Mouse (Mus musculus) liver, postnatal 0 days (tissue): ENCODE data around the gene Ttc28. TPM values are rescaled to one million over a fixed set of nuclear protein-coding genes. Genes with fewer than 3 reads are reported as not detected.

Experiments used
- ATAC-seq: fragments of 200-750 bp; cut with Nextera tagmentation; 2 replicates; pipeline ENCODE4 v1.8.0; 2017; ENCODE audit warnings: mild to moderate bottlenecking, moderate library complexity
- DNase-seq: peaks from one replicate; pipeline ENCODE4 v3.0.0-alpha.2; 2016
- H3K27ac ChIP-seq: fragments of 300-500 bp; sonication (generic); 2 replicates; pipeline ENCODE4 v1.5.1; 2014; ENCODE audit warnings: antibody characterized with exemption, moderate library complexity, mild to moderate bottlenecking, low read depth
- H3K27me3 ChIP-seq: fragments of 300-500 bp; sonication (generic); 2 replicates; pipeline ENCODE4 v1.6.1; 2014; ENCODE audit warnings: low read length, control low read depth, mixed read lengths; ENCODE audit not compliant: insufficient read depth
- H3K36me3 ChIP-seq: fragments of 300-500 bp; sonication (generic); replicated peaks from 2 replicates; pipeline ENCODE4 v1.6.1; 2014; ENCODE audit warnings: mild to moderate bottlenecking, control low read depth, low read length, moderate library complexity, mixed read lengths; ENCODE audit not compliant: insufficient read depth
- H3K4me1 ChIP-seq: fragments of 300-500 bp; sonication (generic); 2 replicates; pipeline ENCODE4 v1.6.1; 2014; ENCODE audit warnings: antibody characterized with exemption, mild to moderate bottlenecking, control low read depth; ENCODE audit not compliant: insufficient read depth
- H3K4me2 ChIP-seq: fragments of 300-500 bp; sonication (generic); 2 replicates; pipeline ENCODE4 v1.6.1; 2014; ENCODE audit warnings: low read depth, mild to moderate bottlenecking, low read length, moderate library complexity, mixed read lengths
- H3K4me3 ChIP-seq: fragments of 300-500 bp; sonication (generic); 2 replicates; pipeline ENCODE4 v1.5.1; 2014; ENCODE audit warnings: low read depth, low read length
- H3K9ac ChIP-seq: fragments of 300-500 bp; sonication (generic); replicated peaks from 2 replicates; pipeline ENCODE4 v1.6.1; 2014; ENCODE audit warnings: mild to moderate bottlenecking, moderate library complexity
- H3K9me3 ChIP-seq: fragments of 300-500 bp; sonication (generic); 2 replicates; pipeline ENCODE4 v1.6.1; 2016; ENCODE audit warnings: mild to moderate bottlenecking, control low read depth, low read length, mixed read lengths
- CTCF ChIP-seq: sonication (generic); IDR thresholded peaks from 2 replicates; pipeline ENCODE4 v1.5.1; 2016; ENCODE audit warnings: antibody characterized with exemption, low read depth
- EP300 ChIP-seq: IDR thresholded peaks from 2 replicates; pipeline ENCODE4 v1.6.1; 2016; ENCODE audit warnings: antibody characterized with exemption, low read depth, mild to moderate bottlenecking
- WGBS: fragments of 180-500 bp; shearing (Covaris S2); extraction: QIAGEN DNeasy Blood & Tissue Kit; methylation state at CpG from one replicate; pipeline ENCODE4 v1.1.7; 2014; ENCODE audit not compliant: insufficient replicate concordance; 5-methylcytosine and 5-hydroxymethylcytosine counted together
- polyA plus RNA-seq: library from polyadenylated mRNA; unstranded; fragments of >200 nt; fragmentation: Nextera tagmentation; extraction: Ambion mirVana; gene quantifications from 2 replicates; pipeline ENCODE4 v1.2.1, GENCODE M21; 2015

Gene Ttc28
- polyA plus RNA-seq, 1 experiment from 2014 or later, result 0.73 TPM

- 73% methylated on average over 2 of the region's 2 CpGs for whole genome bisulfite sequencing
- TF ChIP-seq EP300 (no peak), CTCF (no peak)
- H3K4me1 ChIP-seq, result no peaks in the 10 kb centered on the region
- H3K27me3 ChIP-seq, result no peaks in the 10 kb centered on the region
- no peak overlapping the region for H3K9ac ChIP-seq
- no peak overlapping the region for H3K4me3 ChIP-seq
- H3K36me3 ChIP-seq, result no peaks in the 10 kb centered on the region
- no peak overlapping the region for H3K4me2 ChIP-seq
- no peaks in the 10 kb centered on the region for H3K9me3 ChIP-seq
- H3K27ac ChIP-seq, result no peak overlapping the region
- DNase-seq (no peak), ATAC-seq (no peak)
Observed at GRCm38 (mm10) chr5:111268852-111269251, 389.2 kb downstream of the Ttc28 start.

GRCm38 (mm10) chr5:111269613-111270205 lies 390.1 kb downstream of the Ttc28 start:
- Histone ChIP-seq H3K27ac (no peak overlapping the region), H3K4me2 (no peak overlapping the region), H3K9me3 (no peaks in the 10 kb centered on the region), H3K4me3 (no peak overlapping the region), H3K4me1 (no peaks in the 10 kb centered on the region), H3K9ac (no peak overlapping the region), H3K27me3 (no peaks in the 10 kb centered on the region), H3K36me3 (no peaks in the 10 kb centered on the region)
- TF ChIP-seq EP300 (no peak), CTCF (peak; percentile 98)
- ATAC-seq, result peak; percentile 63; the same call in 1 of the 2 replicates
- DNase-seq, result peak; percentile 86
- WGBS, result 65% methylated on average over 6 of the region's 6 CpGs

GRCm38 (mm10) chr5:111270246-111271002 lies 390.8 kb downstream of the Ttc28 start:
- Histone ChIP-seq H3K4me1 (no peaks in the 10 kb centered on the region), H3K4me3 (no peak overlapping the region), H3K36me3 (no peaks in the 10 kb centered on the region), H3K9me3 (no peaks in the 10 kb centered on the region), H3K4me2 (no peak overlapping the region), H3K27me3 (no peaks in the 10 kb centered on the region), H3K9ac (no peak overlapping the region), H3K27ac (no peak overlapping the region)
- no peak for ATAC-seq
- 72% methylated on average over 15 of the region's 15 CpGs for WGBS
- no peak for DNase-seq
- TF ChIP-seq CTCF (no peak), EP300 (no peak)

- peak; percentile 87 for DNase-seq
- H3K9me3 ChIP-seq, result no peaks in the 10 kb centered on the region
- H3K27ac ChIP-seq, result no peak overlapping the region
- no peak overlapping the region for H3K4me2 ChIP-seq
- no peak overlapping the region for H3K9ac ChIP-seq
- no peaks in the 10 kb centered on the region for H3K36me3 ChIP-seq
- ATAC-seq, result peak; percentile 73
- no peaks in the 10 kb centered on the region for H3K4me1 ChIP-seq
- 34% methylated on average over 10 of the region's 10 CpGs for WGBS
- H3K4me3 ChIP-seq, result no peak overlapping the region
- H3K27me3 ChIP-seq, result no peaks in the 10 kb centered on the region
- TF ChIP-seq EP300 (no peak), CTCF (peak; percentile 91)
Observed at GRCm38 (mm10) chr5:111273589-111273988, 394.0 kb downstream of the Ttc28 start.

- no peak overlapping the region for H3K9ac ChIP-seq
- 51% methylated on average over 5 of the region's 5 CpGs for WGBS
Observed at GRCm38 (mm10) chr5:111274948-111275347, 395.3 kb downstream of the Ttc28 start.

GRCm38 (mm10) chr5:111284420-111285175 lies 405.0 kb downstream of the Ttc28 start:
- H3K27ac ChIP-seq, result no peak overlapping the region
- no peaks in the 10 kb centered on the region for H3K9me3 ChIP-seq
- DNase-seq (no peak), ATAC-seq (no peak)
- TF ChIP-seq CTCF (no peak), EP300 (no peak)
- no peak overlapping the region for H3K9ac ChIP-seq
- H3K4me2 ChIP-seq, result no peak overlapping the region
- peaks cover 4% of the 10 kb centered on the region; the same call in 1 of the 2 replicates for H3K4me1 ChIP-seq
- H3K27me3 ChIP-seq, result no peaks in the 10 kb centered on the region
- 83% methylated on average over 19 of the region's 19 CpGs for WGBS
- H3K4me3 ChIP-seq, result no peak overlapping the region
- no peaks in the 10 kb centered on the region for H3K36me3 ChIP-seq

More at GRCm38 (mm10) chr5:111274948-111275347, 395.3 kb downstream of the Ttc28 start:
- no peaks in the 10 kb centered on the region for H3K36me3 ChIP-seq
- no peak for ATAC-seq
- no peak overlapping the region for H3K4me2 ChIP-seq
- no peaks in the 10 kb centered on the region for H3K9me3 ChIP-seq
- TF ChIP-seq EP300 (no peak), CTCF (no peak)
- no peaks in the 10 kb centered on the region for H3K27me3 ChIP-seq
- H3K27ac ChIP-seq, result no peak overlapping the region
- DNase-seq, result no peak
- H3K4me1 ChIP-seq, result no peaks in the 10 kb centered on the region
- no peak overlapping the region for H3K4me3 ChIP-seq
